Mouse (Mus musculus): ENCODE results near the gene Cyp39a1. TPM values are rescaled to one million over a fixed set of nuclear protein-coding genes. Genes with fewer than 3 reads are reported as not detected.

The Cyp39a1 gene
- polyA plus RNA-seq, 1 experiment from 2014 or later: 8.7 TPM

DNA sequence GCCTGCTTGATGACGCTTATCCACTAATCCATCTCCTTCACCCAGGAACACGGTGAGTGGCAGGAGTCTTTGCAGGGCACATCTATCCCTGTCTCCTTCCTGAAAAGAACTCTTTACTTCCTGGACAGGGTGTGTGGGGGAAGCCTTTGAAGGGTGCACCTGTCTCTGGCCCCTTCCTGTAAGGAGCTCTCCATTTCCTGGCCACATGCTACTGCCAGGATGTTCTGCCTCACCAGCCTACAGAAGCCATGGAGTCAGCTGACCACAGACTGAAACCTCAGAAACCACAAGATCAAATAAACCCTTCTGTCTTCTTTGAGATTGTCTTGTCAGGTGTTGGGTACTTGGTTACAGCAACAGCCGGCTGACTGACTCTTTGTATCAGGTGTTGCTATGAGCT is 22.1 kb upstream of the Cyp39a1 start:
- Histone ChIP-seq H3K4me1 (no peaks in the 10 kb centered on the region), H3K27ac (replicated peaks) (no peak overlapping the region), H3K4me2 (no peak overlapping the region), H3K9ac (replicated peaks) (no peak overlapping the region), H3K27me3 (replicated peaks) (no peaks in the 10 kb centered on the region), H3K9me3 (replicated peaks) (no peaks in the 10 kb centered on the region), H3K36me3 (peaks cover 67% of the 10 kb centered on the region), H3K4me3 (replicated peaks) (no peak overlapping the region)
- ATAC-seq (ENCODE audit: low FRiP score): no peak
- 95% methylated on average over 3 of the region's 3 CpGs for WGBS

DNA sequence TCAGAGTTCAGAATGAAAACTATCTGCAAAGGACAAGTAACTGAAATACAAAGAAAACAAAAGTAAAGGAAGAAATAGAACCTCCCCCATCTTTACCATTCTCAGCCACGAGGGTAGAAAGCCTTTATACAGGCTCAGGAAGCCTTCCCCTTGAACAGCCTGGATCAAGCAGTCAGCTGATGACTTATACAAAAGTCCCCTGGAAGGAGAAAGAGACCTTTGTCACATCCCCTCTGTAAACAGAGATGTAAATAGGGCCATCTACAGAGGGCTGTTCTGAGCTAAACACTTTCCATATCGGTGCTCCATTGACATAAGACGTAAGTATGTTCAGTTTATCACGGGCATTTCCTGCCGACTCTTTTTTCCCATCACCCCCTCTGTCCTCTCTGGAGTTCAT is 20.3 kb upstream of the Cyp39a1 start:
- Histone ChIP-seq H3K9me3 (replicated peaks) (no peaks in the 10 kb centered on the region), H3K4me1 (no peaks in the 10 kb centered on the region), H3K36me3 (peaks cover 77% of the 10 kb centered on the region), H3K27ac (replicated peaks) (no peak overlapping the region), H3K4me2 (no peak overlapping the region), H3K9ac (replicated peaks) (no peak overlapping the region), H3K4me3 (replicated peaks) (no peak overlapping the region), H3K27me3 (replicated peaks) (no peaks in the 10 kb centered on the region)
- no peak for ATAC-seq (ENCODE audit: low FRiP score)
- WGBS: 47% methylated on average over 5 of the region's 5 CpGs

DNA sequence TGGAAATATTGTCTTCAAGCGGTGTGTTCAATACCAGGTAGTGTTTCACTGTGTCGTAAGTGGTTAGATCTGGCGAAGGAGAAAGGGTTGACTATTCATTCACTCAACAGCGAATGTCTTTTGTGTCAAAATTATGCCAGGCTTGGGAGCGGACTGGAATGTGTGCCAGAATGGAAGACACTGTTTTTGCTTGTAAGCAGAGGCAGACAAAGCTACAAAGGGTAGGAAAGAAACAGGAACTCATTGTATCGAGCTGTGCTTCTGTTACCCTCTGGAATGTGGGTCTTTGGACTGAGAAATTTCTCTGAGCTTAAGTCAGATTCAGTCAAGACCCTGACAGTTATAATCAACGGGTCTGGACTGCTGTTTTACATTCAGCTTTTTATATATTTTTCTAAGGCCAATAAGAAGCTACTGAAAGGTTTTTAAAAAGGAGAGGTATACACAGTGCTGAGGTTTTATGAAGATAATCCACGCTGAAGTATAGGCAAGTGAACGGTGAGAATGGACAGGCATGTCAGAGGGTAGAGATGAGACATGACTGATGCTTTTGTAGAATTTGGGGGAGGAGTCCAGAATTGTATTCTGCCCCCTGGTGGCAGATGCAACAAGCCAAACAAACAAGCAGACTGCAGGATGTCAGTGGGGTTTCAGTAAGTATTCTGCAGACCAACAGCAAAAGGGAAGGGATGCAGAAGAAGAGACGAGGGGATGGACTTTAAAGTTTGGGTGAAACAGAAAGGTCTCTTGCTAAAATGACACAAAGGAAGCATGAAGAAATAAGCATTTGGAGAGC is 17.4 kb upstream of the Cyp39a1 start:
- ATAC-seq (ENCODE audit: low FRiP score): no peak
- Histone ChIP-seq H3K9me3 (replicated peaks) (no peaks in the 10 kb centered on the region), H3K36me3 (peaks cover 74% of the 10 kb centered on the region), H3K27me3 (replicated peaks) (no peaks in the 10 kb centered on the region), H3K27ac (replicated peaks) (no peak overlapping the region), H3K4me1 (no peaks in the 10 kb centered on the region), H3K4me3 (replicated peaks) (no peak overlapping the region), H3K4me2 (no peak overlapping the region), H3K9ac (replicated peaks) (no peak overlapping the region)
- WGBS: 86% methylated on average over 10 of the region's 10 CpGs

DNA sequence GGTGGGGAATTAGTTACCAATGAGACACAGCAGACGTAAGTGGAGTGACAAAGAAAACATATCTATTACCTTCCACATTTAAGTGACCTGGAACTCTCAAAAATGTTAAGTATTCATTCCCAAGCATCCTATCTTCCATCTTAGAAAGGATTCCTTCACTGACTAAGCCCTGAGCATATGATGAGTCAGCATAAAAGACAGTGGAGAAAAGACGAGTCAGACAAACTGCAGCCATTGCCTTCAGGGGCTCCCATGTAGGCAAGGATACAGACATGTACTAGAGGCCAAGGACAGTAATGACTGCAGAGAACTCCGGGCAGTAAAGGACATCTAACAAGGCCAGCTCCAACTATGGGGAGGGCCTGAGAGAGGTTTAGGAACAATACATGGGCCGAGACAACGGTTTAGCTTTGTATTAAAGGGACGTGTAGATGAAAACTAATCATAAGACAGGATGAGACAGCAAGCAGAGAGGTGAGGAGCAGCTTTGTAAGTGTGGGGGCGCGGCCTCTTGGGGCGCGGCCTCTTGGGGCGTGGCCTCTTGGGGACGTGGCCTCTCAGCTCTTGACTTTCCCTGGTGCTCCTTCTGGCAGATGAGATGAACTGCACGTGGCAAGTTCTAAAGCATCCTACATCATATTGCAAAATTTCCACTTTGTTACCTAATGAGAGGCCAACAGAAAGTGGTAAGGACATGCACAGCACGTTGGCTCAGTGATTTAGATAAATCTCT is 15.7 kb upstream of the Cyp39a1 start:
- no peak for ATAC-seq (ENCODE audit: low FRiP score)
- no peaks in the 10 kb centered on the region for H3K9me3 ChIP-seq (replicated peaks)
- no peaks in the 10 kb centered on the region for H3K4me1 ChIP-seq
- no peak overlapping the region for H3K27ac ChIP-seq (replicated peaks)
- WGBS: 78% methylated on average over 14 of the region's 14 CpGs
- H3K27me3 ChIP-seq (replicated peaks): no peaks in the 10 kb centered on the region
- no peak overlapping the region for H3K4me3 ChIP-seq (replicated peaks)
- H3K4me2 ChIP-seq: no peak overlapping the region
- no peak overlapping the region for H3K9ac ChIP-seq (replicated peaks)
- H3K36me3 ChIP-seq: peaks cover 63% of the 10 kb centered on the region

DNA sequence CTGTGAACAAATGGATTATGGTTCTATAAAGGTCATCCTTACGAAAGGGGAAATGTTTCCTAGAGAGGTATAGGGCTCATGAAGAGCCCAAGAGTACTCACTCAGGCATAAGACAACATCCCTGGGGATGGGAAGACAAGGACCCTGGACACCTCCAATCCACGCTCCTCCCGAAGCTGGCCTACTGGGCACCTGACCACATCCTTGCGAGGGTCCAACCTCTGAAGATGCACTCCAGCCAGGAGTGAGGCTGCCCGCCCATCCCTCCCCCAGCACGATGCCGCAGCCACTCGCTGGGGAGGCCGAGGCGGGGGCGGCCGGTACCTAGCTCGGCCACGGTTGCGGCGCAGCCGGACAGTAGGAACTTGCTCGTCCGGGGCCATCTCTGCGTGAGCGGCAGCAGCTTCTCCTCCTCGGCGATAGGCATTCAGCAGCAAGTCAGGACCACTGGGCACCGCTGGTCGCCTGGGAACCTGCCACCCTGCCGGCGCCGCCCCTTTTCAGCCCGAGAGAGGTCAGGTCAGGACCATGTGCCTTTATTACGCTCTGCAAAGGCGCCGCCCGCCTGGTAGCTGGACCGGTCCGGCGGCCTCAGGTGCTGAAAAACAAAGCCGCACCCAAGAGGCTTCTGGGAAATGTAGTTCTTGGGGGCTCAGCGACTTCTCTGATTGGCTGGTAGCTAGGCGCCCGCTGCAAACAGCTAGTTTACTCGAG is 492 bp upstream of the Cyp39a1 start, which contains the start of gene Slc25a27:
TSS of gene Slc25a27 (minus strand) at position 639 of the 714 bp plus-strand sequence.
- Histone ChIP-seq H3K9me3 (replicated peaks) (no peaks in the 10 kb centered on the region), H3K9ac (replicated peaks) (peak within 1 kb of the TSS; percentile 93), H3K36me3 (peaks cover 6% of the 10 kb centered on the region), H3K4me2 (peak within 1 kb of the TSS; percentile 69), H3K27ac (replicated peaks) (peak within 1 kb of the TSS; percentile 84), H3K27me3 (replicated peaks) (no peaks in the 10 kb centered on the region), H3K4me3 (replicated peaks) (peak within 1 kb of the TSS; percentile 91), H3K4me1 (peaks cover 27% of the 10 kb centered on the region)
- peak; percentile 95 for ATAC-seq (ENCODE audit: low FRiP score)
- WGBS: under 1% methylated on average over 41 of the region's 41 CpGs

DNA sequence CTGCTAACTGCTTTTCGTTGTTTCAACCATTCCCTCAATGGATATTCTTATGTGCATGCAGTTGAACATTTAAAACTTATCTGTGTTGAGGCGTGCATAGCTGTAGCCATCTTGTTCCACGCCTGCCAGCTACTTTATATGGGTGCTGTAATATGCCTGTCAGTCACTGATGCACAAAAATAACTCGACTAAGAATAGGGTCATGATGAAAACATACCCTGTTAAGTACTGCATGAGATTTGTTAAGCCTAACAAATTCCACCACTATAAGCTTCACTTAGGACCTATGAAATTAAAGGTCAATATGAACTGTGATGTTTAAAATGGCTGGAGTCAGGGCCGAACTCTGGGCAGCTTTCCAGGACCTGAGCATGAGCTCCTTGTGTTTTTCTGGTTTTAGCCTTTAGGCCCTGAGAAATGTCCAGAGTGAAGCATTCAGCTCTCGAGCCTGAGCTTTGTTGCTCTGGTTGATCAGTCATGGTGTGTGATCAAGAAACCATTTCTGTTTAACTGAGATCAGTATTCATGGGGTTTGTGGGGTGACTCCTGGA is 2.0 kb downstream of the Cyp39a1 start:
- 76% methylated on average over 6 of the region's 6 CpGs for WGBS
- Histone ChIP-seq H3K36me3 (no peaks in the 10 kb centered on the region), H3K27ac (replicated peaks) (no peak overlapping the region), H3K4me3 (replicated peaks) (no peak overlapping the region), H3K9me3 (replicated peaks) (no peaks in the 10 kb centered on the region), H3K4me1 (peaks cover 26% of the 10 kb centered on the region), H3K9ac (replicated peaks) (no peak overlapping the region), H3K4me2 (no peak overlapping the region), H3K27me3 (replicated peaks) (no peaks in the 10 kb centered on the region)
- no peak for ATAC-seq (ENCODE audit: low FRiP score)

DNA sequence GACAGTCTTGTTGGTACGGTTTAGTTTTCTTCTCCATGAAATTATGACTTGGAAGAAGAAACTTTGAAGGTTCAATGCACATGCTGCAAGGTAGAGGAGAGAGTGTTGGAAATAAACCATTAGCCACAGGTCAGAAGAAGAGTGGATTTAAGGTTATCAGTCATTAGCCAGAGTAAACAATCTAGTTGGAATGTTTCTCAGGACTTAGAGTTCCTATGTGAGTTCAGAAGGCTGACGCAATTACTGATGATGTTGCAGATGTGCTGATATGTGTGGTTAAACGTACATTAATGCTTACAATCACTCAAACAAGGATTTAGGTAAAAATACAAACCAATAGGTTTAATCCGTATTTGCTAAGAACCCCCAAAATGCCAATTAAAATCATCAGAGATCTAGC is 4.7 kb downstream of the Cyp39a1 start:
- Histone ChIP-seq H3K4me2 (no peak overlapping the region), H3K27me3 (replicated peaks) (no peaks in the 10 kb centered on the region), H3K4me3 (replicated peaks) (no peak overlapping the region), H3K9ac (replicated peaks) (no peak overlapping the region), H3K4me1 (peaks cover 5% of the 10 kb centered on the region), H3K9me3 (replicated peaks) (no peaks in the 10 kb centered on the region), H3K27ac (replicated peaks) (no peak overlapping the region), H3K36me3 (no peaks in the 10 kb centered on the region)
- 93% methylated on average over 4 of the region's 4 CpGs for WGBS
- no peak for ATAC-seq (ENCODE audit: low FRiP score)

DNA sequence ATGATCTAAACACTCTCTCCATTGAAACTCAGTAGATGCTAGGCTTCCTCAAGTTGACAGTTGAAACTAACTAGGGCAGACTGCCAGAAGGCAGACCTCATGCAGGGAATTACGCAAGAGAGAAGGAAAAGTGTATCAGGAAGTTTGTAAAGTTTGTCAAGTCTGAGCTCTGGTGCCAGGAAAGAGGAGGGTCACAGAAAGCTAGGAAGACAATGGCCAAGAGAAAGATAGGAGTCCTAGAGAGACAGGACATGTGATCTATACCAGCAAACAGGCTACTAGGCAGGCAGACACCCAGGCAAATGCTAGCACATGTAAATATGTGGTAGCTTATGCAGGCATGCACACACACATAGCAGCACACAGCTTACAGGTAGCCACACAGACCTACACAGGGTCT is 8.0 kb downstream of the Cyp39a1 start:
- Histone ChIP-seq H3K9me3 (replicated peaks) (no peaks in the 10 kb centered on the region), H3K4me1 (no peaks in the 10 kb centered on the region), H3K27me3 (replicated peaks) (no peaks in the 10 kb centered on the region), H3K27ac (replicated peaks) (no peak overlapping the region), H3K4me2 (no peak overlapping the region), H3K36me3 (no peaks in the 10 kb centered on the region), H3K9ac (replicated peaks) (no peak overlapping the region), H3K4me3 (replicated peaks) (no peak overlapping the region)
- 71% methylated on average over 1 of the region's 1 CpGs for WGBS
- no peak for ATAC-seq (ENCODE audit: low FRiP score)

DNA sequence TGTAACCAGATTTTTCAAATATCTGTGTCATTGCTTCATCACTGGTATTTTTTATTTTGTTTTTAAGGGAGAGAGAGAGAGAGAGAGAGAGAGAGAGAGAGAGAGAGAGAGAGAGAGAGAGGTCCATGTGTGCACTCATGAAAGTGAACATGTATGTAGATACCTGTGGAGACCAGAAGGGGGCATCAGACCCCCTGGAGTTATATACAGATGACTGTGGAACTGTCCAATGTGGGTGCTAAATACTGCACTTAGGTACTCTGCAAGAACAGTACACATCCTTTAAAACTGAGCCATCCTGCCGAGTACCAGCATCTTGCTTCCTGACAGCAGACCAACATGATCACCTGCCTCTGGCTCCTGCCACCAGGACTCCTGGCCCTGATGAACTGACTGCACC is 9.0 kb downstream of the Cyp39a1 start:
- no peak for ATAC-seq (ENCODE audit: low FRiP score)

DNA sequence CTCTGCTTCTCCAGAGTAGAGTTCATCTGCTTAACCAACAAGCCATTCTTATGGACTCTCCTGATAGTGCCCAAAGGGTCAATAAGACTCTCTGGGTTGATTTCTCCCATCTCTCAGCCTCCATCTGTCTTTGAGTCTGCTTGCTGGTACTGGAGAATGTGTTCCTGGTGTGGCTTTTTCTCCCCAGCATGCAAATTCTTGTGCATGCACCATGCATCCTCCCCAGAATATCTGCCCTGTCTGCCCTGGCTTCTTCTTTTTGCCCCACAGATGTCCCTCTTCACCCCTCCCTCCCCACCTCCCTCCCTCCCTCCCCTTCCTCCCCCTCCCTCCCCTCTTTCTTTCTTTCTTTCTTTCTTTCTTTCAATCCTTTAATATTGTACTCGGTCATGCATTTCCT is 10.1 kb downstream of the Cyp39a1 start:
- Histone ChIP-seq H3K27ac (replicated peaks) (no peak overlapping the region), H3K36me3 (no peaks in the 10 kb centered on the region), H3K4me2 (no peak overlapping the region), H3K9me3 (replicated peaks) (no peaks in the 10 kb centered on the region), H3K4me3 (replicated peaks) (no peak overlapping the region), H3K27me3 (replicated peaks) (no peaks in the 10 kb centered on the region), H3K4me1 (no peaks in the 10 kb centered on the region), H3K9ac (replicated peaks) (no peak overlapping the region)
- no peak for ATAC-seq (ENCODE audit: low FRiP score)
- 30% methylated on average over 1 of the region's 1 CpGs for WGBS

More for the DNA sequence above, 9.0 kb downstream of the Cyp39a1 start:
- Histone ChIP-seq H3K36me3 (no peaks in the 10 kb centered on the region), H3K27ac (replicated peaks) (no peak overlapping the region), H3K9me3 (replicated peaks) (no peaks in the 10 kb centered on the region), H3K4me2 (no peak overlapping the region), H3K4me1 (no peaks in the 10 kb centered on the region), H3K4me3 (replicated peaks) (no peak overlapping the region), H3K27me3 (replicated peaks) (no peaks in the 10 kb centered on the region), H3K9ac (replicated peaks) (no peak overlapping the region)
- 100% methylated on average over 1 of the region's 1 CpGs for WGBS

DNA sequence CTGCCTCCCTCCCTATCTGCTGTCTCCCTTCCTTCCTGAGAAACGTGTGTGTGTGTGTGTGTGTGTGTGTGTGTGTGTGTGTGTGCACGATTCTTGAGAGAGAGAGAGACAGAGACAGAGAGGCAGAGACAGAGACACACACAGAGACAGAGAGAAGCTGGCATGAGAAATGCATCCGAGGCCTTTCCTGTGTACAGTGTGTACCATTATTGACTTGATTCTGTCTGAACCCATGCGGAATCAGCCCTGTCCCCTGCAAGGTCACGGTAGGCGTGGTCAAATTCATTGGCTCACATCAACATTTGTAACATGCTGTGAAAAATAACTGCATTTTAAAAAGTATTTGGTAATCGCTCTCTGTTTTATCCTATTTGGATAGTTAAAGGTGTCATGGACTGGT is 16.9 kb downstream of the Cyp39a1 start:
- H3K9me3 ChIP-seq (replicated peaks): no peaks in the 10 kb centered on the region
- no peaks in the 10 kb centered on the region for H3K36me3 ChIP-seq
- no peaks in the 10 kb centered on the region for H3K4me1 ChIP-seq
- no peaks in the 10 kb centered on the region for H3K27me3 ChIP-seq (replicated peaks)
- ATAC-seq (ENCODE audit: low FRiP score): no peak
- H3K27ac ChIP-seq (replicated peaks): no peak overlapping the region
- H3K4me2 ChIP-seq: no peak overlapping the region
- H3K9ac ChIP-seq (replicated peaks): no peak overlapping the region
- 85% methylated on average over 7 of the region's 7 CpGs for WGBS
- no peak overlapping the region for H3K4me3 ChIP-seq (replicated peaks)
